Mouse (Mus musculus) midbrain, embryonic 12.5 days (tissue): ENCODE results near the gene Numbl. TPM values are rescaled to one million over a fixed set of nuclear protein-coding genes. Genes with fewer than 3 reads are reported as not detected.

Experiments
- ATAC-seq: fragments of 200-750 bp; cut with Nextera tagmentation; 2 replicates; pipeline ENCODE4 v1.8.0; 2017; ENCODE audit warnings: low read depth, moderate TSS enrichment, moderate library complexity; ENCODE audit not compliant: low FRiP score
- H3K27ac ChIP-seq: fragments of 300-500 bp; sonication (generic); replicated peaks from 2 replicates; pipeline ENCODE4 v1.5.1; 2016; ENCODE audit warnings: mild to moderate bottlenecking
- H3K27me3 ChIP-seq: fragments of 300-500 bp; sonication (generic); 2 replicates; pipeline ENCODE4 v1.6.1; 2016; ENCODE audit warnings: mild to moderate bottlenecking
- H3K36me3 ChIP-seq: fragments of 300-500 bp; sonication (generic); 2 replicates; pipeline ENCODE4 v1.6.1; 2016
- H3K4me1 ChIP-seq: fragments of 300-500 bp; sonication (generic); 2 replicates; pipeline ENCODE4 v1.6.1; 2016
- H3K4me2 ChIP-seq: fragments of 300-500 bp; sonication (generic); replicated peaks from 2 replicates; pipeline ENCODE4 v1.6.1; 2016; ENCODE audit warnings: mild to moderate bottlenecking, moderate library complexity
- H3K4me3 ChIP-seq: fragments of 300-500 bp; sonication (generic); 2 replicates; pipeline ENCODE4 v1.5.1; 2016; ENCODE audit warnings: mild to moderate bottlenecking
- H3K9ac ChIP-seq: fragments of 300-500 bp; sonication (generic); replicated peaks from 2 replicates; pipeline ENCODE4 v1.6.1; 2016; ENCODE audit warnings: mild to moderate bottlenecking, moderate library complexity
- H3K9me3 ChIP-seq: fragments of 300-500 bp; sonication (generic); 2 replicates; pipeline ENCODE4 v1.6.1; 2016; ENCODE audit warnings: mild to moderate bottlenecking
- WGBS: fragments of 180-500 bp; shearing (Covaris S2); methylation state at CpG from one replicate; pipeline ENCODE4 v1.1.7; 2016; 5-methylcytosine and 5-hydroxymethylcytosine counted together
- polyA plus RNA-seq: library from polyadenylated mRNA; unstranded; fragments of >200 nt; fragmentation: Nextera tagmentation; extraction: Ambion mirVana; gene quantifications from 2 replicates; pipeline ENCODE4 v1.2.1, GENCODE M21; 2016

Gene Numbl
- polyA plus RNA-seq, 1 experiment from 2014 or later, result 61.2 TPM

GRCm38 (mm10) chr7:27329326-27329947, 71.2 kb downstream of the Numbl start:
- Histone ChIP-seq H3K36me3 (no peaks in the 10 kb centered on the region), H3K27ac (no peak overlapping the region), H3K9ac (no peak overlapping the region; the same call in 1 of the 2 replicates), H3K4me3 (peak overlapping the region; percentile 26; the same call in 1 of the 2 replicates), H3K9me3 (no peaks in the 10 kb centered on the region), H3K27me3 (peaks cover 100% of the 10 kb centered on the region), H3K4me1 (peaks cover 47% of the 10 kb centered on the region), H3K4me2 (peak overlapping the region; percentile 50)
- peak; percentile 25; the same call in 1 of the 2 replicates for ATAC-seq
- 5% methylated on average over 45 of the region's 45 CpGs for WGBS

GRCm38 (mm10) chr7:27329981-27330380, 71.7 kb downstream of the Numbl start:
- Histone ChIP-seq H3K4me1 (peaks cover 50% of the 10 kb centered on the region), H3K4me2 (no peak overlapping the region)

GRCm38 (mm10) chr7:27330709-27331540, 72.7 kb downstream of the Numbl start:
- ATAC-seq, result peak; percentile 3; the same call in 1 of the 2 replicates
- WGBS, result under 1% methylated on average over 38 of the region's 39 CpGs
- Histone ChIP-seq H3K9ac (peak overlapping the region; percentile 34; the same call in 1 of the 2 replicates), H3K4me1 (peaks cover 46% of the 10 kb centered on the region), H3K27me3 (peaks cover 98% of the 10 kb centered on the region), H3K36me3 (no peaks in the 10 kb centered on the region), H3K4me2 (peak overlapping the region; percentile 54), H3K9me3 (no peaks in the 10 kb centered on the region), H3K4me3 (peak overlapping the region; percentile 41), H3K27ac (no peak overlapping the region)

More at GRCm38 (mm10) chr7:27329981-27330380, 71.7 kb downstream of the Numbl start:
- ATAC-seq, result no peak
- no peak overlapping the region for H3K27ac ChIP-seq
- H3K9me3 ChIP-seq, result no peaks in the 10 kb centered on the region
- WGBS, result 27% methylated on average over 17 of the region's 17 CpGs
- no peaks in the 10 kb centered on the region for H3K36me3 ChIP-seq
- H3K4me3 ChIP-seq, result 0 out of 2 replicates have a peak overlapping the region, but pooled peaks have one; percentile 41
- H3K27me3 ChIP-seq, result peaks cover 100% of the 10 kb centered on the region
- no peak overlapping the region for H3K9ac ChIP-seq

- H3K9me3 ChIP-seq, result no peaks in the 10 kb centered on the region
- H3K4me3 ChIP-seq, result no peak overlapping the region
- ATAC-seq, result no peak
- peak overlapping the region; percentile 54; the same call in 1 of the 2 replicates for H3K4me2 ChIP-seq
- no peak overlapping the region for H3K9ac ChIP-seq
- H3K27ac ChIP-seq, result no peak overlapping the region
- H3K36me3 ChIP-seq, result no peaks in the 10 kb centered on the region
- peaks cover 98% of the 10 kb centered on the region for H3K27me3 ChIP-seq
- H3K4me1 ChIP-seq, result peaks cover 45% of the 10 kb centered on the region
- 3% methylated on average over 8 of the region's 8 CpGs for WGBS
These were observed 73.3 kb downstream of the Numbl start for GRCm38 (mm10) chr7:27331541-27331851.

Other genes starting within 250 kb of the Numbl start
- not detected in 2 replicates for gene Cyp2a12, start 229.4 kb upstream of the Numbl start, polyA plus RNA-seq
- gene Cyp2f2, start 138.5 kb upstream of the Numbl start, polyA plus RNA-seq, result not detected in 2 replicates
- gene Cyp2t4, start 104.7 kb upstream of the Numbl start, polyA plus RNA-seq, result 0.18 and 0.27 TPM in 2 replicates
- gene Egln2, start 91.6 kb upstream of the Numbl start, polyA plus RNA-seq, result 94.2 and 100 TPM in 2 replicates
- 82.9 and 83.0 TPM in 2 replicates for gene Rab4b, start 79.5 kb upstream of the Numbl start, polyA plus RNA-seq
- 0.59 TPM in 1 of 2 replicates, not detected in the other for gene Gm21983, start 77.3 kb upstream of the Numbl start, polyA plus RNA-seq
- 5.1 and 11.1 TPM in 2 replicates for gene Mia, start 77.3 kb upstream of the Numbl start, polyA plus RNA-seq
- gene BC024978, start 62.7 kb upstream of the Numbl start, polyA plus RNA-seq, result 3.9 and 4.5 TPM in 2 replicates
- gene Snrpa, start 62.2 kb upstream of the Numbl start, polyA plus RNA-seq, result 277 and 286 TPM in 2 replicates
- gene Itpkc, start 29.8 kb upstream of the Numbl start, polyA plus RNA-seq, result 8.7 and 10.2 TPM in 2 replicates
- gene Coq8b, start 25.4 kb upstream of the Numbl start, polyA plus RNA-seq, result 22.1 and 22.9 TPM in 2 replicates
- 10.1 and 10.2 TPM in 2 replicates for gene Ltbp4, start 79.3 kb downstream of the Numbl start, polyA plus RNA-seq
- gene Shkbp1, start 97.6 kb downstream of the Numbl start, polyA plus RNA-seq, result 77.3 and 78.1 TPM in 2 replicates
- gene Gm20479, start 99.0 kb downstream of the Numbl start, polyA plus RNA-seq, result 0.87 TPM in 1 of 2 replicates, not detected in the other
- 0.67 and 0.78 TPM in 2 replicates for gene Sptbn4, start 189.3 kb downstream of the Numbl start, polyA plus RNA-seq
- gene Blvrb, start 189.5 kb downstream of the Numbl start, polyA plus RNA-seq, result 23.1 and 31.0 TPM in 2 replicates
- gene Sertad3, start 215.3 kb downstream of the Numbl start, polyA plus RNA-seq, result 16.5 and 18.7 TPM in 2 replicates
- 11.6 and 14.4 TPM in 2 replicates for gene Sertad1, start 228.5 kb downstream of the Numbl start, polyA plus RNA-seq
- 2.5 and 3.1 TPM in 2 replicates for gene Prx, start 240.9 kb downstream of the Numbl start, polyA plus RNA-seq